Mouse (Mus musculus) skeletal muscle tissue, postnatal 0 days (tissue): ENCODE results near the gene Dnajc24. TPM values are rescaled to one million over a fixed set of nuclear protein-coding genes. Genes with fewer than 3 reads are reported as not detected.

ENCODE experiments used
- microRNA-seq, 2 experiments: library from miRNA; unstranded; fragments of <30 nt; microRNA quantifications; one replicate each; pipeline ENCODE4; 2016
- polyA plus RNA-seq: library from polyadenylated mRNA; unstranded; fragments of >200 nt; fragmentation: Nextera tagmentation; extraction: Ambion mirVana; gene quantifications from 2 replicates; pipeline ENCODE4 v1.2.1, GENCODE M21; 2015

The Dnajc24 gene
- polyA plus RNA-seq: 25.1 and 29.7 TPM in 2 replicates

DNA sequence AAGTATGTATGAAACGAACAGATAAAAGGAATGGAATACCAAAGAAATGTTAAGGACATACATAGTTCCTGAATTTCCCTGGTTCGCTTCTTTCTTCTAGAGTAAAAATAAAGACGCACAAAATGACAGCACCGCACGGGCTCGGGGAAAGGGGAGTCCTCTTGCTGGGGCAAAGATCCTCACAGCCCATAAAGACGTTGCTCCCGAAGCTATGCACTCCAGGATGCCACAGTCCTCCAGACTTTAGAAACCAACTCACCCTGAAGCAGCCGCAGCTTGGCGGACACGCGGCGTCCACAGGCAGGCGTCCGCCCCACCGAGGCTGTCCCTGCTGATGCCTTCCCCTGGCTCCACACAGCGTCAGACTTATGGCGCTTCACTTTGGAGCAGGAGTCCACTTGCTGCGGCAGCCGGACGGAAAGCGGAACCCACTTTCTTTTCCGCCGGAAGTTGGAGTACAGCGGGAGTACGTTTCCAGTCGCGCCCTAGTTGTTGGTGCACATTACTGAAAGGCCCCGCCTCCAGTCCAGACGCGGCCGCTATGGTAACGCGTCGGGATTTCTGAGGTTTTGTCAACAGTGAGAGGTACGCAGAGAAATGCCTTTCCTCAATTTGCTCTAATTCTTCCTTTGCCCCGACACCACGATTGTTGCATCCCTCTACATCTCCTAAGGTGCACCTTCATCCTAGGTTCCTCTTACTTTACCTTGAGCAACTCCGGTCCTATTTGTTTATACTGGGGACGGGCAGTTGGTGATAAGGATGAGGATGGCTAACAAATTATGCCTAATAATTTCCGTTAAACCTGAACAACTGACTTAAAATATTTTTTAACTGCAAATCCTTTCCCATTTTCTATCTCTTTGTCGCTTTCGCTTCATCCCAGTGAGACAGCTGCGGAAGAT is at the start of gene Dnajc24:
Gene Dnajc24 (minus strand): TSS at position 715 of the 905 bp plus-strand sequence.

Small RNAs within 50 kb of the gene (microRNA-seq; reads per million reads assigned to microRNA genes)
- gene Gm22002: 0 reads per million in 2 experiments

Other genes with a start within 250 kb of the Dnajc24 start
- 16.4 and 17.3 TPM in 2 replicates for gene Elp4, start 99.0 kb downstream of the Dnajc24 start, polyA plus RNA-seq
- gene Immp1l, start 98.9 kb downstream of the Dnajc24 start, polyA plus RNA-seq: 142 and 155 TPM in 2 replicates